Mouse (Mus musculus) lung, postnatal 4 days (tissue): Measurements from ENCODE around the gene Hbb-bh2.
"Not testable (repeated sequence)": the region's sequence is repeated elsewhere in the genome, so short reads cannot be mapped to it uniquely, and the experiment has no call there.

ENCODE experiments used
- DNase-seq, 2 experiments: peaks; one replicate each; pipeline ENCODE4 v3.0.0; 2021

Hbb-bh2 gene

GRCm38 (mm10) chr7:103811223-103811845 is 29.0 kb downstream of the Hbb-bh2 start:
- DNase-seq, result no peak

DNA sequence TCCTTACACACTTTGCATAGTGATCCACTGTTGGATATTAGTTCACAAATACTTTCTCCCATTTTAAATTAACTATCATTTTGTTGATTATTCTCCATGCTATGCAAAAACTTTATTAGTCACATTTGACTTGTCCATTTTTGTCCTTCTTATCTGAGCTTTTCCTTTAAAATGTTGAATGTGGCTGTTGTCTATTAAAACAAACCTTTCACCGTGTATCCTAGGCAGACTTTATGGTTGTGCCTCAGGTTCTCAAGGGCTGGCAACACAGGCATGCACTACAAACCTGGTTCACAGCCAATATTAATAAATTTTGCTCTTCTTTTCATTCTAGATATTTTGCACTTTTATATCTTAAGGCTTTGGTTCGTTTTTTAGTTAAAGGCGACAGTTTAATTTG is 29.6 kb downstream of the Hbb-bh2 start:
- DNase-seq, result no peak

DNA sequence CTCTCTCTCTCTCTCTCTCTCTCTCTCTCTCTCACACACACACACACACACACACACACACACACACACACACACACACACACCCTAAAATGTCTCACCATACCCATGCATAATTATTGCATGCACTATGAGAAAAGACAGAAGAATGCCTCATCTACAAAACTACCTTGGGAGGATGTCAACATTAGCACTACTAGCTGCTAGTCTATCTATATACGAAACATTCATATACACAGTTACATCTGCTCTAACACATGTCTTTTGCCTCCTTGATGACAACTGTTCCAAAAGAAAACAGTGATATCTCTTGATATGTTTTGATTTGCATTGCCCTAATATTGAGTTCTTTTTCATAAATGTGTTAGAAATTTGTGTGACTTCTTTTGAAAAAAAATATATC is 30.0 kb downstream of the Hbb-bh2 start:
- no peak for DNase-seq

DNA sequence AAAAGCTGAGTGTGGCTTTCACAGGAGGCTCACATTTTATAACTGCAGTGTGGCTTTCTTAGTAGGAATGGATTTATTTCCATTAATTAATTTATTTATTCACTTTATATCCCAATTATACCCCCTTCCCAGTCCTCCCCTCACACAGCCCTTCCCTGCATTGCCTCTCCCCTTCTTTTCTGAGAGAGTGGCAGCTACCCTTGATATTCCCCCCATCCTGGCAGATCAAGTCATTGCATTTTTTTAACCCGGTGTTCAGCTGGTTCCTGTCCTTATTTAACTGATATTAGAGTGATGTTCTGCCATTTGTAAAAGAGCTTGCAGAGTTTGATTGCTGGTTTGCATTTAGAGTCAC is 30.5 kb downstream of the Hbb-bh2 start:
- DNase-seq, result no peak

DNA sequence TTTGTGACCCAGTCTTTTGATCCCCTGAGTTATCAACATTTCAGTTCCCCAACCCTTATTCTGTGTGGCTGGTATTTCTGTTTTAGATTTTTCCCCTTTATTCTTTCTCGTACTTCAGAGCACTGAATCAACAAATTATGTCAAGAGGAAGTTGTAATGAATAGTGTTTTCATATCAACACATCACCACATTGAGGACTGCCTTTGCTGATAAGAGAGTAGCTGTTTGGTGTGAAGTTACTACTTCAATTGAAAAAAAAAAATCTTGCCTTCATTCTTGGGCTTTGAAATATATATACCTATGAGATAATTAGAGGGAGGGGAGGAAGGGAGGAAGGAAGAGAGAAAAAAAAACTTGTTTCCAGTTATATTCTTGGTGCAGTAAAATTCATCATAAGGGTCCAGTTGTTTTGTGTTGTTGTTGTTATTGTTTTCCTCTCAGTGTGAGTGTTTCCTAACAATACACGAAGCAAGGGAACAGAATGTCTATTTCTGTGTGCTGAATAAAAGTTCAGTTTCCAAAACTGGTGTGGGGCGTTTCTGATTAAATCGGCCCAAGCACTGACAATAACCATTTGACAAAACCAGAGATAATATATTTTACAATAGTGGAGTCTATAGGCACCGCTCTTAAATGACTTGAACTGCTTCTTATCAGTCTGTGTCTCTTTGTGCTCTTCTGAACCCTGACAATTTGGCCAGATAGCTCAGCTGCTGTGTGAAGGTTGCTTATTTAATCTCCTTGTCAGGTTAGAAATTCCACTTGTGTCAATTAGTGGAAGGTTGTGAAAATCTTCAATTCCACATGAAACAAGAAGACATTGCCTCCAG is 31.1 kb downstream of the Hbb-bh2 start:
- no peak for DNase-seq

GRCm38 (mm10) chr7:103808120-103808519 is 32.2 kb downstream of the Hbb-bh2 start:
- DNase-seq, result not testable (repeated sequence)

DNA sequence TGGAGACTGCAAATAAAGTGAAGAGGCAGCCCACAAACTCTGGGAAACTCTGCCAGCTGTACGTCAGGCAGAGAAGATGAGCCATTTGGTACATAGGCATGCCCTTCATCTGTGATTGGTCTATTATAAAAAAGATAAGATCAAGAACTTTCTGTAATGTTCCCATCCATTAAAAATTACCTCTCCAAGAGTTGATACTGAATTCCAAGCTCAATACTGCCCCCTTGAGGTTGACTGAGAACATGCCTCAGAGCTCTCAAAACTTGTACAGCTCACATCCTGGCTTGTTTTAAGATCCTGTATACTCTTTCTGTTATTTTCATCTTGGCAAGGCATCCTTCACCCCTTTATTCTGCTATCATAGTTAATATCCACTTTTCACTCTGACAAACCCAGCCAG is 33.5 kb downstream of the Hbb-bh2 start:
- DNase-seq, result no peak

DNA sequence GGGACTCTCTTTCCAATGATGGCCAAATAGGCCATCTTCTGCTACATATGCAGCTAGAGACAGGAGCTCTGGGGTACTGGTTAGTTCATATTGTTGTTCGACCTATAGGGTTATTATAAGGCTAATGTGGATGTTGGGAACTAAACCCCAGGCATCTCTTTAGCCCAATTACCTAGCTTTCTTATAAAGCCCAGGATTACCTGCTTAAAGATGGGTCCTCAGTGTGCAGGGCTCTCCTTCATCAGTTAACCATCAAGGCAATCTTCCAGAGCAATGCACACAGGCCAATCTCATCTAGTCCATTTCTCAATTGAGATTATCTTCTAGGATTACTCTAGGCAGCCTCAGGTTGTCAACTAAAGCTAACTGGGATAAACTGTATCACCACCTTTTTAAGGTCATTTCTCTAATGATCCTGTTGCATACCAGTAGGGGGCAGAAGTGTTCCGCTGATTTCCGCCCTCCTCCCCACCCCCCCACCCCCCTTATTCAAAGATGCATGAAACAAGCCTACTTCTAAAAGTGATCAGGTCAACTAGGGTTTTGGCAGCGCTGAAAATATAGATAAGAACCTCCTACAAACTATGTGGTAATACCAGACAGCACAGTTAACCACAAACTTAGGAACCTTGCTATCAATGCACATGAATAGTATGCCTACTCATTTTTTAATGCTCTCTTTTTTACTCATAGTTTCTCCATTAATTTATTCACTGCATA is 47.5 kb downstream of the Hbb-bh2 start:
- no peak for DNase-seq

DNA sequence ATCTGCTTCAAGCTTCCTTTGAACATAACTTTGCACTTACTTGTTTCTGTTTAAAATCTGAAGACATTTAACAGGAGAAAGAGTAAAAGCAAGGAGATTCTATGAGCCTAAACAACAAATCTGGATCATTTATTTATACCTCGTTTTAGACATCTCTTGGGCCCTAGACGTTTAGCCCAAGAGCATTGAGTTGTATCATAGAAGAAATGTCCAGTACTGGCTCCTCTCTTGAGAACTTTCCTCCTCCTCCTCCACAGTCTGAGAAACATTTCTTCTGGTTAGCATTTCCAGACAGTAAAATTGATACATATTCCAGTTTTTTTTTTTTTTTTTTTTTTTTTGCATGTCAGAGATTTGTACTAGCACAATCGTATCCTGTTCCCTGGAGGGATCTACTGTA is 48.6 kb downstream of the Hbb-bh2 start, which contains the start of gene Olfr67:
Gene Olfr67, minus strand, starts transcription at position 101 of the 400 bp plus-strand sequence.
- DNase-seq, result no peak
